Mouse (Mus musculus): ENCODE results near the gene Ralgapa2. TPM values are rescaled to one million over a fixed set of nuclear protein-coding genes. Genes with fewer than 3 reads are reported as not detected.

Ralgapa2 gene
- total and polyA plus RNA-seq, 3 experiments, result 14.5 to 41.3 (median 36.7) TPM

DNA sequence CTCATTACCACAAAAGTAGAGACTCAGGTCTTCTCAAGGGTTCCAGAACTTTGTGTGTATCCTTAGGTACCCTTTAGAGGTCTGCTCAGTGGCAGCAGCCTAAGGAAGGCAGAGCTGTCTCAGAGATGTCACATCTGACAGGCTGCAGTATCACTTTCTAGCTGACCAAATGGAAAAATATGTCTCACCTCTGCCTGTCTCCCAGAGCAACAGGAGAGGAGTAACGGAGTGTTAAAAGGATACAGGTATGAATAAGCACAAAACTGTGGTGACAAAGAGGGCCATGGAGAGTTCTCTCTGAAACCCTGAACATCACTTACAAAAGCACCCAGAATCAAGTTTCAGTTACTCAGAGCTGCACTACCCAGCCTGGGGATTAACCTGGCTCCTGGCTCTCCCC lies 257.8 kb downstream of the Ralgapa2 start:
- H3K79me2 ChIP-seq (replicated peaks; ENCODE audit: control insufficient read depth, insufficient read depth, low read length), result no peaks in the 10 kb centered on the region
- 81% methylated on average over 1 of the region's 1 CpGs for WGBS
- intact Hi-C loops (cut with DNase I), result loop anchor here (10.0 kb wide), 1 partner anchor 300 kb away; no protein-coding TSS in a partner anchor
- H3K36me3 ChIP-seq (ENCODE audit: control insufficient read depth, insufficient read depth, low read length), result 0 out of 2 replicates have a peak, but pooled peaks cover 2% of the 10 kb centered on the region
- TF ChIP-seq POLR2A (IDR thresholded peaks at IDR 0.05; ENCODE audit: insufficient read depth, low read depth, low read length) (no peak), EP300 (IDR thresholded peaks at IDR 0.05; ENCODE audit: insufficient read depth, low read depth, low read length) (no peak), CTCF (IDR thresholded peaks at IDR 0.05) (no peak)
- H3K4me3 ChIP-seq, result no peak overlapping the region
- no peaks in the 10 kb centered on the region for H3K27me3 ChIP-seq (ENCODE audit: control insufficient read depth, insufficient read depth, low read length)
- no peak overlapping the region for H3K9ac ChIP-seq (ENCODE audit: low read depth, low read length)
- no peak overlapping the region for H3K27ac ChIP-seq
- H3K4me1 ChIP-seq (ENCODE audit: control insufficient read depth, insufficient read depth, low read length), result 0 out of 2 replicates have a peak, but pooled peaks cover 1% of the 10 kb centered on the region
- no peak for DNase-seq

DNA sequence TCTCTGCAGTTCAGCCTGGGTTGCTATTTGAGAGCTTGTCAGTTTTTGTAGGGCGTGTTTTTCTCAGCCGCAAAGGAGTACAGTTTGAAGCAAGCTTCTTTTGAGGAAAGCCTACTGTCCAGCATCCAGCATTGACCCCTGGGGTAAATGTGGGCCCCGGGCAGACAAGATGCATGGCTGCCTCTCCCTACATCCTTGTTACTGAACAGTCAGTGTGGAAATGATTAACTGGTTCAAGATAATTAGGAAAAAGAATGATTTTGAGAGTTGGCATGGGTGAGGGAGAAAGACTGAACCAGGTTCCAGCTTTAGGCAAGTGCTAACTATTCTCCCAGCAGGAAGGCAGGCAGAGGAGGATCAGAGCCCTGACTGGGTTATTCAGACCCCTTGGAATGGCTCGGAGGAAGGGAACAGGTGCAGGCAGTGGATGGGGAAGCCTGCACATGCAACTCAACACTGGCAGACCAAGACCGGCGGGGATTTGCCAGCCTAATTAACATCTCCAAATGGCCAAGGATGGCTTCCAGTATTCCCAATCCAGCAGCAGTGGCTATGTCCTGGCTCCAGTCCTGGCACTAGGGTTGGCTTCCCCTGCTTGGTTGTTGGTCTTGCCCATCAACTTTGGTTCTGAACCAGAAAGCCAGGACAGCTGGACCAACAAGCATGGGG lies 261.8 kb downstream of the Ralgapa2 start:
- no peaks in the 10 kb centered on the region for H3K79me2 ChIP-seq (replicated peaks; ENCODE audit: control insufficient read depth, insufficient read depth, low read length)
- no peak overlapping the region for H3K27ac ChIP-seq
- no peak overlapping the region for H3K4me3 ChIP-seq
- no peak overlapping the region for H3K9ac ChIP-seq (ENCODE audit: low read depth, low read length)
- TF ChIP-seq POLR2A (IDR thresholded peaks at IDR 0.05; ENCODE audit: insufficient read depth, low read depth, low read length), result no peak
- no peak for TF ChIP-seq EP300 (IDR thresholded peaks at IDR 0.05; ENCODE audit: insufficient read depth, low read depth, low read length)
- no peak for TF ChIP-seq CTCF (IDR thresholded peaks at IDR 0.05)
- no peaks in the 10 kb centered on the region for H3K36me3 ChIP-seq (ENCODE audit: control insufficient read depth, insufficient read depth, low read length)
- no peaks in the 10 kb centered on the region for H3K27me3 ChIP-seq (ENCODE audit: control insufficient read depth, insufficient read depth, low read length)
- WGBS, result 87% methylated on average over 6 of the region's 6 CpGs
- DNase-seq, result no peak
- intact Hi-C loops (cut with DNase I), result loop anchor here (10.0 kb wide), 1 partner anchor 296 kb away; no protein-coding TSS in a partner anchor
- H3K4me1 ChIP-seq (ENCODE audit: control insufficient read depth, insufficient read depth, low read length), result no peaks in the 10 kb centered on the region

DNA sequence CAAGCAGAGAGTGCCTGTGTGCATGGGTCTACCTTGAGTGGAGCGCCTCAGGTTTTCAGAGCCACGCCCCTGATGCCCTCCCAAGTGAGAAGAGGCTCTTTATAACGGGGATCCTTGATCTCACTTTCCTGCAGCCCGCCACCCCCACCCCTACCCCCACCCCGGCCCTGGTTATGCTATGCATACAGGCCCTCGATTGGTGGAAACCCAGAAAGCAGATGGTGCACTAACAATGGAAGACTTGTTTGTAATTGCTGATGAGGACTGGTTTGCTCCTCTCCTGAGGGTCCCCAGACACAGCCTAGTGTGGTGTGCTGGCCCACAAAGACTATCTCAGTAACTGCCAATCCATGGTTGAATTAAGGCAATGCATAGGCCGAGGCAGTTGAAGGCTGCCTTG lies 263.1 kb downstream of the Ralgapa2 start:
- H3K4me3 ChIP-seq, result no peak overlapping the region
- H3K36me3 ChIP-seq (ENCODE audit: control insufficient read depth, insufficient read depth, low read length), result no peaks in the 10 kb centered on the region
- H3K4me1 ChIP-seq (ENCODE audit: control insufficient read depth, insufficient read depth, low read length), result no peaks in the 10 kb centered on the region
- no peak overlapping the region for H3K27ac ChIP-seq
- DNase-seq, result no peak
- intact Hi-C loops (cut with DNase I), result no loop called here
- TF ChIP-seq CTCF (IDR thresholded peaks at IDR 0.05) (no peak), POLR2A (IDR thresholded peaks at IDR 0.05; ENCODE audit: insufficient read depth, low read depth, low read length) (no peak), EP300 (IDR thresholded peaks at IDR 0.05; ENCODE audit: insufficient read depth, low read depth, low read length) (no peak)
- no peaks in the 10 kb centered on the region for H3K79me2 ChIP-seq (replicated peaks; ENCODE audit: control insufficient read depth, insufficient read depth, low read length)
- no peak overlapping the region for H3K9ac ChIP-seq (ENCODE audit: low read depth, low read length)
- 91% methylated on average over 7 of the region's 7 CpGs for WGBS
- no peaks in the 10 kb centered on the region for H3K27me3 ChIP-seq (ENCODE audit: control insufficient read depth, insufficient read depth, low read length)

DNA sequence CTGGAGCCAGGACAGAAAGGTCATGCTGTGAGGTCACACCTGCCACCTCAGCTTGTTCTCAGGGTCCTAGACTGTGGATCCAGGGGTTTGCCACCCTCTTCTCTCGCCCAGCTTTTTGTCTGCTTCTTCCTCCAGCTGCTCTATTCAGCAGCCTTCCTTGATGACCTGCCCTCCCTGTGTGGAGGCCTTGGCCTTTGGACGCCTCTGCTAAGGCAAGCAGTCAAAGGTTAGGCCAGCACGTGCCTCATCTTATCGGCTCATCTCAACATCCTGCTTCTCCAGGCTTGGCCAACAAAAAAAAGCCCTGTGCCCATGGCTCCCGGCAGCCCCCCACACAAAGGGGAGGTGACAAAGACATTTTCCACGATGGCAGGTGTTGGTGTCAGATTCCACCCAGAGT lies 264.6 kb downstream of the Ralgapa2 start:
- intact Hi-C loops (cut with DNase I), result no loop called here
- 39% methylated on average over 6 of the region's 6 CpGs for WGBS
- no peak for TF ChIP-seq EP300 (IDR thresholded peaks at IDR 0.05; ENCODE audit: insufficient read depth, low read depth, low read length)

DNA sequence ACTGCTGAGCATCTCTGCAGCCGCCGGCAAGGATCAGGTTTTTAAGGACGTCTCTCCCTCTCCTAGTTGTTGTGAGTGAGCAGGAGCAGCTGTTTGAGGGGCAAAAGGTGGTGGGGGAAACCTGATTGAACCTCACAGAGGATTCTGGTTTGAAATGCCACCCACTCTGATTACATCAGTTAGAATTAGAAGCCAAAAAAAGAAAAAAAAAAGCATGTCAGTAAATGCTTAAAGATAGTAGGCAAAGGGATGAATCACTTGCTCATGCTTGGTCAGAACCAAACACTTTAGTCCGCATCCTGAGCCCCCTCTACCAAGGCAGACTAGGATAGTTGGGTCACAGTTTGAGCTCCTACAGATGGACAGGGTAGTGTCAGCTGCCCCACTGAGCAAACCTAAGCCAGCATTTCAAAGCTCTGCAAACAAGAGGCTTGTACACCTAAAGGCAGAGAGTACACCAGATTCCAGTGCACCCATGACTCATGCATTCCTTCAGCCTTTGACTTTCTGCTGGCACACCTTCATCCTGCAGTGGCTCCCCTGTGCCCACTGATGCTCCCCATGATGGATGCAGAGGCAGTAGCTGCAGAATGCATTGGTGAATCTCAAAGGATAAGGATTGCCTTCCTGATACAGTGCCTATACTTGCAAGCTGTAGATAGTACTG lies 265.6 kb downstream of the Ralgapa2 start:
- H3K4me3 ChIP-seq, result no peak overlapping the region
- H3K4me1 ChIP-seq (ENCODE audit: control insufficient read depth, insufficient read depth, low read length), result no peaks in the 10 kb centered on the region
- no peak for DNase-seq
- intact Hi-C loops (cut with DNase I), result no loop called here
- H3K27me3 ChIP-seq (ENCODE audit: control insufficient read depth, insufficient read depth, low read length), result no peaks in the 10 kb centered on the region
- WGBS, result 83% methylated on average over 4 of the region's 4 CpGs
- no peaks in the 10 kb centered on the region for H3K79me2 ChIP-seq (replicated peaks; ENCODE audit: control insufficient read depth, insufficient read depth, low read length)
- TF ChIP-seq EP300 (IDR thresholded peaks at IDR 0.05; ENCODE audit: insufficient read depth, low read depth, low read length), result no peak
- TF ChIP-seq POLR2A (IDR thresholded peaks at IDR 0.05; ENCODE audit: insufficient read depth, low read depth, low read length), result no peak
- TF ChIP-seq CTCF (IDR thresholded peaks at IDR 0.05), result no peak
- H3K36me3 ChIP-seq (ENCODE audit: control insufficient read depth, insufficient read depth, low read length), result no peaks in the 10 kb centered on the region
- H3K27ac ChIP-seq, result no peak overlapping the region
- H3K9ac ChIP-seq (ENCODE audit: low read depth, low read length), result no peak overlapping the region

More for the DNA sequence above, 264.6 kb downstream of the Ralgapa2 start:
- Histone ChIP-seq H3K27me3 (ENCODE audit: control insufficient read depth, insufficient read depth, low read length) (no peaks in the 10 kb centered on the region), H3K79me2 (replicated peaks; ENCODE audit: control insufficient read depth, insufficient read depth, low read length) (no peaks in the 10 kb centered on the region), H3K4me1 (ENCODE audit: control insufficient read depth, insufficient read depth, low read length) (no peaks in the 10 kb centered on the region), H3K36me3 (ENCODE audit: control insufficient read depth, insufficient read depth, low read length) (no peaks in the 10 kb centered on the region), H3K27ac (no peak overlapping the region), H3K9ac (ENCODE audit: low read depth, low read length) (no peak overlapping the region), H3K4me3 (no peak overlapping the region)
- no peak for DNase-seq

DNA sequence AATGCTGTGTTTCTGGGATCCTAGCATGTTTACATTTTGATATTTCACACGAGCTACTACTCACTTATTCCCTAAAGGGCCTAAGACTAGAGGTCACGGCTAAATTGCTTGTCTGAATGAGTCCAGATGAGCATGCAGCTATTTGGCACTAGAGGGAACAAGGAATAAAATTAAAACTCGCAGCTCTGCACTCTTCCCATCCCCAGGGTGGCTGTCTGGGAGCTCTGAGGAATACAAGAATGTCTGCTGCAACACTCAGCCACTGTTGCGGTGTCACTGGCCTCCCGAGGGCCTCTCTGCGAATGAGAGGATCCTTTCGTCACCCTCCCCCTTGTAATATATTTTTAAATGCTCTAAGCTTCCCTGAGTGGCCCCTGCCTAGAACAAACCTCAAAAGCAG lies 266.7 kb downstream of the Ralgapa2 start:
- H3K79me2 ChIP-seq (replicated peaks; ENCODE audit: control insufficient read depth, insufficient read depth, low read length), result no peaks in the 10 kb centered on the region
- 63% methylated on average over 7 of the region's 7 CpGs for WGBS
- intact Hi-C loops (cut with DNase I), result no loop called here
- H3K36me3 ChIP-seq (ENCODE audit: control insufficient read depth, insufficient read depth, low read length), result no peaks in the 10 kb centered on the region
- H3K4me1 ChIP-seq (ENCODE audit: control insufficient read depth, insufficient read depth, low read length), result no peaks in the 10 kb centered on the region
- no peak overlapping the region for H3K4me3 ChIP-seq
- no peaks in the 10 kb centered on the region for H3K27me3 ChIP-seq (ENCODE audit: control insufficient read depth, insufficient read depth, low read length)
- H3K9ac ChIP-seq (ENCODE audit: low read depth, low read length), result no peak overlapping the region
- no peak for DNase-seq
- H3K27ac ChIP-seq, result no peak overlapping the region
- TF ChIP-seq CTCF (IDR thresholded peaks at IDR 0.05) (no peak), EP300 (IDR thresholded peaks at IDR 0.05; ENCODE audit: insufficient read depth, low read depth, low read length) (no peak), POLR2A (IDR thresholded peaks at IDR 0.05; ENCODE audit: insufficient read depth, low read depth, low read length) (no peak)
